Comparison of ENCODE assay signal across 10 mouse cellular contexts in genomic region chr14:84438066-84438770, GRCm38 (mm10). TPM values are rescaled to one million over a fixed set of nuclear protein-coding genes. Genes with fewer than 3 reads are reported as not detected.
DNase-seq lines count a peak whose midpoint lies in the region; ATAC-seq and TF ChIP-seq lines count a peak whose summit lies in the region.
"Had no signal": no experiment of that assay in that cellular context is flagged by ENCODE, and none has a peak within 500 bp of the region (broad histone marks: within the 10 kb centered on the region; RNA-seq: fewer than 3 reads in every experiment).

No protein-coding gene starts in this region.

- H3K4me1 ChIP-seq in intestine, postnatal 0 days (replicated peaks; ENCODE audit: control insufficient read depth, insufficient read depth, low read length) = no peaks in the 10 kb centered on the region
- H3K4me1 ChIP-seq in intestine, embryonic 15.5 days (replicated peaks) = no peaks in the 10 kb centered on the region
- no peaks in the 10 kb centered on the region for H3K4me1 ChIP-seq in ES-E14 (ENCODE audit: control insufficient read depth in 2 of 2, insufficient read depth in 2 of 2, low read length in 2 of 2, poor library complexity in 1 of 2)
- no peaks in the 10 kb centered on the region for H3K4me1 ChIP-seq in forebrain, embryonic 12.5 days
- H3K4me1 ChIP-seq: stomach, embryonic 15.5 days had no signal

- no peaks in the 10 kb centered on the region for H3K9me3 ChIP-seq in intestine, postnatal 0 days (ENCODE audit: control insufficient read depth)
- no peaks in the 10 kb centered on the region for H3K9me3 ChIP-seq in intestine, embryonic 15.5 days
- H3K9me3 ChIP-seq in ES-E14 (ENCODE audit: control insufficient read depth, insufficient read depth, low read depth, low read length) = no peaks in the 10 kb centered on the region
- H3K9me3 ChIP-seq in forebrain, embryonic 12.5 days = no peaks in the 10 kb centered on the region
- H3K9me3 ChIP-seq: liver, embryonic 15.5 days; stomach, embryonic 15.5 days had no signal

- H3K36me3 ChIP-seq in intestine, postnatal 0 days (ENCODE audit: control insufficient read depth, insufficient read depth) = no peaks in the 10 kb centered on the region
- H3K36me3 ChIP-seq in intestine, embryonic 15.5 days = no peaks in the 10 kb centered on the region
- no peaks in the 10 kb centered on the region for H3K36me3 ChIP-seq in ES-E14 (ENCODE audit: control insufficient read depth, insufficient read depth, low read length, poor library complexity, severe bottlenecking)
- no peaks in the 10 kb centered on the region for H3K36me3 ChIP-seq in forebrain, embryonic 12.5 days (replicated peaks)
- H3K36me3 ChIP-seq: liver, embryonic 15.5 days; stomach, embryonic 15.5 days had no signal

- H3K4me3 ChIP-seq in intestine, postnatal 0 days (ENCODE audit: low read depth, low read length) = no peak overlapping the region
- no peak overlapping the region for H3K4me3 ChIP-seq in intestine, embryonic 15.5 days (replicated peaks)
- H3K4me3 ChIP-seq in ES-E14 (ENCODE audit: insufficient read depth in 1 of 2, low read depth in 1 of 2, low read length in 2 of 2, poor library complexity in 1 of 2, severe bottlenecking in 1 of 2) = no peak overlapping the region
- H3K4me3 ChIP-seq in forebrain, embryonic 12.5 days (replicated peaks) = no peak overlapping the region
- H3K4me3 ChIP-seq: liver, embryonic 15.5 days; stomach, embryonic 15.5 days had no signal

- ATAC-seq in intestine, postnatal 0 days = no peak
- no peak for ATAC-seq in intestine, embryonic 15.5 days
- ATAC-seq in forebrain, embryonic 12.5 days (ENCODE audit: low FRiP score) = peak; percentile 53
- no peak for ATAC-seq in megakaryocyte, adult 5-6 weeks (ENCODE audit: poor library complexity, severe bottlenecking)
- no peak for ATAC-seq in erythroid progenitor cell, adult 5-6 weeks (replicated peaks; ENCODE audit: low FRiP score, poor library complexity, severe bottlenecking)

- peak; percentile 70 for TF ChIP-seq CTCF in intestine, postnatal 0 days (IDR thresholded peaks at IDR 0.05; ENCODE audit: low read depth)

- peak; percentile 89 for DNase-seq in 3T3-L1 (ENCODE audit: low read depth, low spot score)
- DNase-seq in ES-E14 (ENCODE audit: low read depth, low spot score) = peak; percentile 20
- peak; percentile 63 for DNase-seq in lung, postnatal 36 days

- no peaks in the 10 kb centered on the region; the same call in 1 of the 2 replicates for H3K27me3 ChIP-seq in intestine, postnatal 0 days (replicated peaks; ENCODE audit: control insufficient read depth, insufficient read depth, low read length)
- no peaks in the 10 kb centered on the region for H3K27me3 ChIP-seq in intestine, embryonic 15.5 days (replicated peaks)
- no peaks in the 10 kb centered on the region for H3K27me3 ChIP-seq in forebrain, embryonic 12.5 days
- H3K27me3 ChIP-seq: stomach, embryonic 15.5 days had no signal

- H3K4me2 ChIP-seq in intestine, postnatal 0 days (replicated peaks; ENCODE audit: low read depth) = no peak overlapping the region
- H3K4me2 ChIP-seq in intestine, embryonic 15.5 days (replicated peaks) = no peak overlapping the region
- H3K4me2 ChIP-seq in forebrain, embryonic 12.5 days = no peak overlapping the region
- H3K4me2 ChIP-seq: liver, embryonic 15.5 days; stomach, embryonic 15.5 days had no signal

- H3K9ac ChIP-seq in intestine, postnatal 0 days (ENCODE audit: low read depth, low read length) = no peak overlapping the region
- H3K9ac ChIP-seq in intestine, embryonic 15.5 days = no peak overlapping the region
- H3K9ac ChIP-seq in ES-E14 (ENCODE audit: insufficient read depth, low read depth, low read length, poor library complexity, severe bottlenecking) = no peak overlapping the region
- H3K9ac ChIP-seq in forebrain, embryonic 12.5 days = no peak overlapping the region
- H3K9ac ChIP-seq: liver, embryonic 15.5 days; stomach, embryonic 15.5 days had no signal

- 26% methylated on average over 11 of the region's 11 CpGs for WGBS in intestine, postnatal 0 days
- 31% methylated on average over 11 of the region's 11 CpGs for WGBS in intestine, embryonic 15.5 days
- 29% methylated on average over 11 of the region's 11 CpGs for WGBS in forebrain, embryonic 12.5 days

- in situ Hi-C loops in ES-E14 (cut with MboI; ENCODE audit: low sequenced_read_pairs in 2 of 2, unreplicated experiment in 2 of 2) = no loop called here

- H3K27ac ChIP-seq in intestine, postnatal 0 days (ENCODE audit: low read depth, low read length) = no peak overlapping the region
- no peak overlapping the region for H3K27ac ChIP-seq in intestine, embryonic 15.5 days
- no peak overlapping the region for H3K27ac ChIP-seq in ES-E14 (ENCODE audit: insufficient read depth, low read depth, low read length, poor library complexity, severe bottlenecking)
- no peak overlapping the region for H3K27ac ChIP-seq in forebrain, embryonic 12.5 days
- H3K27ac ChIP-seq: liver, embryonic 15.5 days; stomach, embryonic 15.5 days had no signal

TF ChIP-seq in ES-E14, 5 proteins besides CTCF, POLR2A, EP300 and RAD21:
- TF ChIP-seq HCFC1 (IDR thresholded peaks at IDR 0.05; ENCODE audit: borderline replicate concordance, insufficient read depth, low read length) (no peak), MAFK (IDR thresholded peaks at IDR 0.05; ENCODE audit: insufficient read depth, low read depth, low read length) (no peak), ZC3H11A (IDR thresholded peaks at IDR 0.05; ENCODE audit: borderline replicate concordance, low read depth, low read length) (no peak), ZNF384 (IDR thresholded peaks at IDR 0.05; ENCODE audit: low read depth, low read length) (no peak), CHD2 (IDR thresholded peaks at IDR 0.05; ENCODE audit: low read depth, low read length) (no peak)

RNA-seq across cellular contexts. Expression of gene Pcdh17, which starts 5.1 kb away (rescaled TPM):
- 2.8 and 3.3 TPM in 2 replicates for polyA plus RNA-seq in intestine, postnatal 0 days (2015; fragmentation: Nextera tagmentation; extraction: Ambion mirVana)
- 4.9 and 5.3 TPM in 2 replicates for polyA plus RNA-seq in intestine, embryonic 15.5 days (2015; fragmentation: Nextera tagmentation; extraction: Ambion mirVana)
- total RNA-seq in ES-E14 (2012; rRNA removed) = 0.21 and 0.22 TPM in 2 replicates
- 8.3 and 8.9 TPM in 2 replicates for polyA plus RNA-seq in forebrain, embryonic 12.5 days (2016; fragmentation: Nextera tagmentation; extraction: Ambion mirVana)
- not detected in 2 replicates for total RNA-seq in megakaryocyte, adult 5-6 weeks (2015)
- total RNA-seq in megakaryocyte, adult 5-6 weeks (2017) = 0.08 TPM in 1 of 2 replicates, not detected in the other
- total RNA-seq in erythroid progenitor cell, adult 5-6 weeks (2015; ENCODE audit: low replicate concordance) = not detected in 2 replicates
- not detected in 2 replicates for total RNA-seq in erythroid progenitor cell, adult 5-6 weeks (2017; ENCODE audit: low replicate concordance)

Comparison
In these comparisons a context has a peak if more than half of its experiments do, and no peak if none do; other contexts are left out.
1. DNase-seq: peak in every context shown above with its lines; median percentile 89 in 3T3-L1; 63 in lung, postnatal 36 days; 20 in ES-E14.